Mouse (Mus musculus): Measurements from ENCODE around the gene Cmya5. TPM values are rescaled to one million over a fixed set of nuclear protein-coding genes. Genes with fewer than 3 reads are reported as not detected.

The Cmya5 gene
- polyA plus RNA-seq, 1 experiment from 2014 or later: 0.07 TPM

GRCm38 (mm10) chr13:92999860-93000259 is 144.7 kb downstream of the Cmya5 start:
- no peak overlapping the region for H3K4me3 ChIP-seq (ENCODE audit: low read length)
- no peaks in the 10 kb centered on the region for H3K4me1 ChIP-seq (ENCODE audit: control insufficient read depth, insufficient read depth, low read length)
- H3K9me3 ChIP-seq (ENCODE audit: control insufficient read depth, low read length): no peaks in the 10 kb centered on the region
- no peak overlapping the region for H3K27ac ChIP-seq (ENCODE audit: low read depth, low read length)
- H3K4me2 ChIP-seq (replicated peaks; ENCODE audit: low read depth, low read length): no peak overlapping the region
- 36% methylated on average over 9 of the region's 9 CpGs for WGBS
- no peaks in the 10 kb centered on the region for H3K36me3 ChIP-seq (ENCODE audit: control insufficient read depth, insufficient read depth, low read length)
- H3K9ac ChIP-seq (ENCODE audit: low read depth, low read length): no peak overlapping the region
- H3K27me3 ChIP-seq (ENCODE audit: control insufficient read depth, insufficient read depth, low read length): no peaks in the 10 kb centered on the region
- no peak for ATAC-seq (ENCODE audit: low FRiP score, low TSS enrichment)

- Histone ChIP-seq H3K4me3 (ENCODE audit: low read length) (no peak overlapping the region), H3K4me1 (ENCODE audit: control insufficient read depth, insufficient read depth, low read length) (no peaks in the 10 kb centered on the region), H3K9me3 (ENCODE audit: control insufficient read depth, low read length) (no peaks in the 10 kb centered on the region), H3K36me3 (ENCODE audit: control insufficient read depth, insufficient read depth, low read length) (no peaks in the 10 kb centered on the region), H3K27ac (ENCODE audit: low read depth, low read length) (no peak overlapping the region), H3K27me3 (ENCODE audit: control insufficient read depth, insufficient read depth, low read length) (no peaks in the 10 kb centered on the region), H3K4me2 (replicated peaks; ENCODE audit: low read depth, low read length) (no peak overlapping the region), H3K9ac (ENCODE audit: low read depth, low read length) (no peak overlapping the region)
- ATAC-seq (ENCODE audit: low FRiP score, low TSS enrichment): no peak
These were observed 149.8 kb downstream of the Cmya5 start for GRCm38 (mm10) chr13:92994743-92995142.

DNA sequence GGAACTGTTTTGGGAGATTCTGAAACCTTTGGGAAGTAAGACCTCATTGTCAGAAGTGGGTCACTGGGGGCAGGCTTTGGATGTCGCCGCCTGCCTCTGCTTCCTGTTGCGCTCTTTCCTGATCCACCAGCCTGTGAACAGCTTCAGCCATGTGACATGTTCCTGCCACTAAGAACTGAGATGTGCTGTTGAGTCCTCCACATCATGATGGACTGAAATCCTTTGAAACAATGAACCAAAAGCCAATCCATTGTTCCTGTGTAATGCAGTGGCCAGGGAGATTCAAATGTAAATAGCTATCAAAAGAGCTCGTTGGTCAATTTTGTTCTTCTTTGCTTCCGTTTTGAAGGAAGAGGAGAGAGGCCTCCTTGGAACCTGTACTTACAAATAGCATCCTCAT is 151.7 kb downstream of the Cmya5 start:
- H3K9me3 ChIP-seq (ENCODE audit: control insufficient read depth, low read length): no peaks in the 10 kb centered on the region
- H3K4me2 ChIP-seq (replicated peaks; ENCODE audit: low read depth, low read length): no peak overlapping the region
- H3K4me1 ChIP-seq (ENCODE audit: control insufficient read depth, insufficient read depth, low read length): no peaks in the 10 kb centered on the region
- WGBS: 94% methylated on average over 5 of the region's 5 CpGs
- H3K36me3 ChIP-seq (ENCODE audit: control insufficient read depth, insufficient read depth, low read length): no peaks in the 10 kb centered on the region
- H3K27me3 ChIP-seq (ENCODE audit: control insufficient read depth, insufficient read depth, low read length): no peaks in the 10 kb centered on the region
- H3K4me3 ChIP-seq (ENCODE audit: low read length): no peak overlapping the region
- no peak overlapping the region for H3K27ac ChIP-seq (ENCODE audit: low read depth, low read length)
- no peak for ATAC-seq (ENCODE audit: low FRiP score, low TSS enrichment)
- no peak overlapping the region for H3K9ac ChIP-seq (ENCODE audit: low read depth, low read length)

Other genes starting within 250 kb of the Cmya5 start
- gene Tent2, start 47.7 kb upstream of the Cmya5 start, polyA plus RNA-seq (2014; fragmentation: Nextera tagmentation; extraction: Ambion mirVana): 62.7 and 86.3 TPM in 2 replicates
- gene Homer1, start 154.9 kb upstream of the Cmya5 start, polyA plus RNA-seq (2014; fragmentation: Nextera tagmentation; extraction: Ambion mirVana): 8.6 and 8.9 TPM in 2 replicates

All from kidney, embryonic 14.5 days (tissue).